Mouse (Mus musculus): ENCODE data around the gene 1110008P14Rik.

GRCm38 (mm10) chr2:32382689-32383088, 951 bp upstream of the 1110008P14Rik start:
- TF ChIP-seq EP300 (IDR thresholded peaks at IDR 0.05; ENCODE audit: low read depth) (no peak), CTCF (IDR thresholded peaks at IDR 0.05; ENCODE audit: low read depth) (no peak)
